In the genomic region with DNA sequence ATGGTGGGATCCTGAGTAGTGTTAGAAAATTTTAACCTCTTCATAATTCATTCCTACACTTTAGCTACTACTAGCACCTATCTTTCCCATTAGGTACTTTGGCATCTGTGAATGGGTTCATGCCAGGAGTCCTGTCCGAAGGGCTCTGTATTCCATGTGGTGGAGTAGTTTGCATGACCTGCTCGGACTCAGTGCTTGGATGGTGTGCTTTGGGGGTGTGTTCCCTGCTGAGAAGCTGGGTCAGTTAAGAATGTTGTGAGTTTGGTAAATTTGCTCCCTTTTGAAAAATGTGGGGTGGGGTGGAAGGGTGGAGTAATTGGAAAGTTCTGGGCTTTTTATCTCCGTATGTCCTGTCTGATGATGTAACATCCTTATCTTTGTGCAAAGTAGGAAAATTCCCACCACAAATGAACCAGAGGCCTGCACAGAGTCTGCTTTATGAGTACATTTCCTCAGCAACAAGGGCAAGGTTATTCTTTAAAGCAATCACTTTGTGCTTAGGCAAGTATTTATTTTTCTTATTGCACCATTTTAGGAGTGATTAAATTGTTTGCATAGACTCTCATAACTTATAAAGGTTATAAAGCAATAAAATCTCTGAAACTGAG, we compare ENCODE assay signal across 15 mouse cellular contexts.
"Had no signal": no experiment of that assay in that cellular context is flagged by ENCODE, and none has a peak within 500 bp of the region (broad histone marks: within the 10 kb centered on the region; RNA-seq: fewer than 3 reads in every experiment).

No protein-coding gene starts in this region.

- DNase-seq: kidney, adult 9 months; kidney, postnatal 36 days; layer of hippocampus, adult 9-11 months; layer of hippocampus, postnatal 36 days; midbrain, embryonic 14.5 days; right cerebral cortex, adult 18-20 months; thymus, postnatal 4 days had no signal

- H3K4me3 ChIP-seq: limb, embryonic 15.5 days; liver, embryonic 12.5 days; lung, embryonic 15.5 days; midbrain, embryonic 10.5 days; myocyte; neural tube, embryonic 15.5 days had no signal

- H3K36me3 ChIP-seq: limb, embryonic 15.5 days; liver, embryonic 12.5 days; lung, embryonic 15.5 days; midbrain, embryonic 10.5 days; neural tube, embryonic 15.5 days had no signal

- ATAC-seq: liver, embryonic 12.5 days had no signal

- H3K27ac ChIP-seq: kidney, postnatal 0 days; limb, embryonic 15.5 days; liver, embryonic 12.5 days; lung, embryonic 15.5 days; midbrain, embryonic 10.5 days; neural tube, embryonic 15.5 days; stomach, postnatal 0 days had no signal

- H3K9ac ChIP-seq: limb, embryonic 15.5 days; liver, embryonic 12.5 days; lung, embryonic 15.5 days; neural tube, embryonic 15.5 days had no signal

- H3K27me3 ChIP-seq: limb, embryonic 15.5 days; liver, embryonic 12.5 days; lung, embryonic 15.5 days; neural tube, embryonic 15.5 days had no signal

- H3K4me1 ChIP-seq: limb, embryonic 15.5 days; liver, embryonic 12.5 days; lung, embryonic 15.5 days; midbrain, embryonic 10.5 days; neural tube, embryonic 15.5 days had no signal

- H3K4me2 ChIP-seq: limb, embryonic 15.5 days; liver, embryonic 12.5 days; lung, embryonic 15.5 days; neural tube, embryonic 15.5 days had no signal

- H3K9me3 ChIP-seq: limb, embryonic 15.5 days; liver, embryonic 12.5 days; lung, embryonic 15.5 days; midbrain, embryonic 10.5 days; neural tube, embryonic 15.5 days had no signal
